Mouse (Mus musculus): ENCODE data around the gene Amn.

Amn gene

DNA sequence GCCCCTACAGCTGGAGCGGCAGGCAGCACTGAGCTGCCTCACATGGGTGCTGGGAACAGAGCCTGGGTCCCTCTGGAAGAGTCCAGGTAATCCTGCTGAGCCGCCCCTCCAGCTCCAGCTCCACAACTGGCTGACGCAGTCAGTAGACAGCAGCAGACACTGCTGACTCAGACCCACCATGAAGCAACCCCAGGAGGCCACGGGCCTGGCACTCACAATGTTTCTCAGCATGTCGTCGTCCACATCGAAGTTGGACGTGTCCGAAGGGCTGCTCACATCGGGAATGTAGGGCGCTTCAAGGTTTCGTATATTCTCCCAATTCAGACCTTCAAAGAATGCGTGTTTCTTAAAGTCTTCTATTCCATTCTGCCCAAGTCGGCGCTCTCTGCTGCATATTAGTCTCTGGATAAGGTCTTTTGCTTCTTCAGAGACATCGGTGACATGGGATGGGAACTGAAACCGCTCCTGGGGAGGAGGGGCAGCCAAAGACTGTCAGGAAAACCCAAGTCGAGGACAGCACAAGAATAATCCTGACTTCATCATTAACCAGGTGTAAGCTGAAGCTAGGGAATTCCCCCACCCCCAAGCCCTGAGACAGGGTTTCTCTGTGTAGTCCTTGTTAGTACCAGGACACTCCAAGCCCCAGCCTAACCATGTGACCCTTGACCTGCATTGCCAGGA is 55.0 kb downstream of the Amn start:
- no peak for DNase-seq

Data from lung, postnatal 36 days (tissue).